Mouse (Mus musculus) lung, adult 18-20 months (tissue): Measurements from ENCODE around the gene Prrg2.

Experiments
- DNase-seq, 2 experiments: peaks; one replicate each; pipeline ENCODE4 v3.0.0; 2022; ENCODE audit warnings: mixed read lengths in 2 of 2

The Prrg2 gene

GRCm38 (mm10) chr7:45006503-45006902 lies 56.0 kb downstream of the Prrg2 start:
- DNase-seq, result no peak

- DNase-seq, result no peak
Observed at GRCm38 (mm10) chr7:45005321-45005992, 57.0 kb downstream of the Prrg2 start.

- DNase-seq, result no peak
Observed at GRCm38 (mm10) chr7:45004546-45004945, 57.9 kb downstream of the Prrg2 start.
